Mouse (Mus musculus) left cerebral cortex, adult 8-10 months (tissue): ENCODE measurements around the gene S1pr5. TPM values are rescaled to one million over a fixed set of nuclear protein-coding genes. Genes with fewer than 3 reads are reported as not detected.
"Not testable (repeated sequence)": the region's sequence is repeated elsewhere in the genome, so short reads cannot be mapped to it uniquely, and the experiment has no call there.

ENCODE experiments used
- DNase-seq, 2 experiments: peaks; one replicate each; pipeline ENCODE4 v3.0.0; 2022; ENCODE audit warnings: low spot score in 2 of 2
- total RNA-seq, 4 experiments: library from RNA; stranded (reverse); gene quantifications; 2 replicates each; pipeline ENCODE4 v1.2.4; 2022

The S1pr5 gene
- 10 to 100 TPM; 14.8 to 20.5 (median 16.8) TPM for total RNA-seq

- DNase-seq: peak in 1 of 2 experiments; percentile 53
Measured at GRCm38 (mm10) chr9:21248326-21248725, at the start of gene S1pr5. Gene S1pr5 (minus strand): TSS chr9:21248443.

- DNase-seq: no peak
Measured at GRCm38 (mm10) chr9:21292271-21292670, 44.0 kb upstream of the S1pr5 start.

GRCm38 (mm10) chr9:21291868-21292267, 43.6 kb upstream of the S1pr5 start:
- DNase-seq: not testable (repeated sequence)

- DNase-seq: peak; percentile 99 to 100
Measured at GRCm38 (mm10) chr9:21291022-21291787, 43.0 kb upstream of the S1pr5 start, which contains the start of gene Cdkn2d. Gene Cdkn2d (minus strand): TSS chr9:21291407.

- DNase-seq: peak; percentile 58 to 65
Measured at GRCm38 (mm10) chr9:21290589-21290988, 42.3 kb upstream of the S1pr5 start.

GRCm38 (mm10) chr9:21289337-21289671, 41.1 kb upstream of the S1pr5 start:
- no peak for DNase-seq

GRCm38 (mm10) chr9:21288404-21289336, 40.4 kb upstream of the S1pr5 start:
- no peak for DNase-seq

GRCm38 (mm10) chr9:21287571-21288402, 39.5 kb upstream of the S1pr5 start, which contains the start of gene Kri1:
Gene Kri1 (minus strand): TSS chr9:21287969.
- peak; percentile 91 to 98 for DNase-seq

GRCm38 (mm10) chr9:21286753-21287152, 38.5 kb upstream of the S1pr5 start:
- DNase-seq: no peak

- no peak for DNase-seq
Measured at GRCm38 (mm10) chr9:21283994-21284393, 35.8 kb upstream of the S1pr5 start.

GRCm38 (mm10) chr9:21283591-21283990, 35.3 kb upstream of the S1pr5 start:
- DNase-seq: no peak

GRCm38 (mm10) chr9:21277776-21278175, 29.5 kb upstream of the S1pr5 start:
- no peak for DNase-seq

GRCm38 (mm10) chr9:21276307-21276706, 28.1 kb upstream of the S1pr5 start:
- DNase-seq: no peak

- no peak for DNase-seq
Measured at GRCm38 (mm10) chr9:21275727-21276126, 27.5 kb upstream of the S1pr5 start.

GRCm38 (mm10) chr9:21275013-21275710, 26.9 kb upstream of the S1pr5 start:
- DNase-seq: no peak

GRCm38 (mm10) chr9:21274336-21274735, 26.1 kb upstream of the S1pr5 start:
- no peak for DNase-seq

- DNase-seq: no peak
Measured at GRCm38 (mm10) chr9:21273520-21274228, 25.4 kb upstream of the S1pr5 start.

GRCm38 (mm10) chr9:21273094-21273493, 24.9 kb upstream of the S1pr5 start:
- no peak for DNase-seq

GRCm38 (mm10) chr9:21272391-21272790, 24.1 kb upstream of the S1pr5 start:
- no peak for DNase-seq

- DNase-seq: not testable (repeated sequence)
Measured at GRCm38 (mm10) chr9:21269590-21269989, 21.3 kb upstream of the S1pr5 start.
